Mouse (Mus musculus) thymus, adult 2 months (tissue): ENCODE data around the gene Rap1gap.

ENCODE experiments used
- CTCF ChIP-seq: fragments of 200-500 bp; IDR thresholded peaks from 2 replicates; pipeline ENCODE4 v1.5.1; 2012; ENCODE audit warnings: mild to moderate bottlenecking, control low read depth, low read length, moderate library complexity, borderline replicate concordance; ENCODE audit not compliant: control insufficient read depth, poor library complexity, insufficient read depth; ENCODE audit errors: extremely low read depth
- POLR2A ChIP-seq: fragments of 200-500 bp; IDR thresholded peaks from 2 replicates; pipeline ENCODE4 v1.6.1; 2012; ENCODE audit warnings: mild to moderate bottlenecking, low read length, control low read depth, moderate library complexity; ENCODE audit not compliant: control insufficient read depth, poor library complexity, insufficient read depth; ENCODE audit errors: extremely low read depth

- TF ChIP-seq CTCF = peak; percentile 85; the same call in 1 of the 2 replicates
- TF ChIP-seq POLR2A = no peak
Observed at GRCm38 (mm10) chr4:137722692-137723427, 58.3 kb downstream of the Rap1gap start.
